Comparison of ENCODE assay signal across 26 mouse cellular contexts in genomic region chr2:125255886-125256285, GRCm38 (mm10). TPM values are rescaled to one million over a fixed set of nuclear protein-coding genes. Genes with fewer than 3 reads are reported as not detected.
DNase-seq lines count a peak whose midpoint lies in the region; ATAC-seq and TF ChIP-seq lines count a peak whose summit lies in the region.
"Had no signal": no experiment of that assay in that cellular context is flagged by ENCODE, and none has a peak within 500 bp of the region (broad histone marks: within the 10 kb centered on the region; RNA-seq: fewer than 3 reads in every experiment).

No protein-coding gene starts in this region.

- no peaks in the 10 kb centered on the region for H3K27me3 ChIP-seq in stomach, embryonic 16.5 days (ENCODE audit: control insufficient read depth, insufficient read depth, low read length)
- no peaks in the 10 kb centered on the region for H3K27me3 ChIP-seq in stomach, postnatal 0 days (ENCODE audit: control insufficient read depth, insufficient read depth, low read length)
- H3K27me3 ChIP-seq in hindbrain, embryonic 12.5 days, result no peaks in the 10 kb centered on the region
- H3K27me3 ChIP-seq: embryonic facial prominence, embryonic 13.5 days; embryonic facial prominence, embryonic 15.5 days; forebrain, embryonic 12.5 days had no signal

- H3K4me3 ChIP-seq in stomach, embryonic 16.5 days (replicated peaks; ENCODE audit: low read length), result no peak overlapping the region
- no peak overlapping the region for H3K4me3 ChIP-seq in stomach, postnatal 0 days (ENCODE audit: low read depth, low read length)
- H3K4me3 ChIP-seq in ES-E14 (ENCODE audit: insufficient read depth in 1 of 2, low read depth in 1 of 2, low read length in 2 of 2, poor library complexity in 1 of 2, severe bottlenecking in 1 of 2), result no peak overlapping the region
- no peak overlapping the region for H3K4me3 ChIP-seq in hindbrain, embryonic 12.5 days
- H3K4me3 ChIP-seq: embryonic facial prominence, embryonic 13.5 days; embryonic facial prominence, embryonic 15.5 days; erythroblast, embryonic 14.5 days; forebrain, embryonic 10.5 days; forebrain, embryonic 12.5 days had no signal

- no peak for TF ChIP-seq EP300 in stomach, postnatal 0 days (optimal IDR thresholded peaks at IDR 0.05)

- peak overlapping the region; percentile 42; the same call in 1 of the 2 replicates for H3K27ac ChIP-seq in stomach, embryonic 16.5 days (ENCODE audit: low read length)
- H3K27ac ChIP-seq in stomach, postnatal 0 days (replicated peaks), result no peak overlapping the region
- peak overlapping the region; percentile 55; the same call in 1 of the 2 replicates for H3K27ac ChIP-seq in ES-E14 (ENCODE audit: insufficient read depth, low read depth, low read length, poor library complexity, severe bottlenecking)
- H3K27ac ChIP-seq in hindbrain, embryonic 12.5 days, result no peak overlapping the region
- H3K27ac ChIP-seq: embryonic facial prominence, embryonic 13.5 days; embryonic facial prominence, embryonic 15.5 days; forebrain, embryonic 10.5 days; forebrain, embryonic 12.5 days had no signal

- no peak for TF ChIP-seq CTCF in stomach, postnatal 0 days (IDR thresholded peaks at IDR 0.05; ENCODE audit: low read depth)

- no peak overlapping the region for H3K9ac ChIP-seq in stomach, embryonic 16.5 days (ENCODE audit: low read length)
- no peak overlapping the region for H3K9ac ChIP-seq in stomach, postnatal 0 days (ENCODE audit: low read length)
- no peak overlapping the region; the same call in 1 of the 2 replicates for H3K9ac ChIP-seq in ES-E14 (ENCODE audit: insufficient read depth, low read depth, low read length, poor library complexity, severe bottlenecking)
- no peak overlapping the region for H3K9ac ChIP-seq in hindbrain, embryonic 12.5 days
- H3K9ac ChIP-seq: embryonic facial prominence, embryonic 13.5 days; embryonic facial prominence, embryonic 15.5 days; forebrain, embryonic 12.5 days had no signal

- no peak for ATAC-seq in stomach, embryonic 16.5 days (ENCODE audit: insufficient read depth, low FRiP score)
- no peak for ATAC-seq in stomach, postnatal 0 days (ENCODE audit: low FRiP score, low TSS enrichment)
- ATAC-seq in hindbrain, embryonic 12.5 days (ENCODE audit: low FRiP score), result no peak
- ATAC-seq: CD4-positive, CD25-positive, alpha-beta regulatory T cell, adult 4 months; forebrain, embryonic 14.5 days; forebrain, embryonic 16.5 days had no signal

- no peak overlapping the region for H3K4me2 ChIP-seq in stomach, embryonic 16.5 days (ENCODE audit: low read depth, low read length)
- H3K4me2 ChIP-seq in stomach, postnatal 0 days (replicated peaks; ENCODE audit: low read depth), result no peak overlapping the region
- no peak overlapping the region for H3K4me2 ChIP-seq in hindbrain, embryonic 12.5 days (replicated peaks)
- H3K4me2 ChIP-seq: embryonic facial prominence, embryonic 13.5 days; embryonic facial prominence, embryonic 15.5 days; forebrain, embryonic 12.5 days had no signal

- H3K9me3 ChIP-seq in stomach, embryonic 16.5 days (replicated peaks; ENCODE audit: control insufficient read depth, low read length), result 0 out of 2 replicates have a peak, but pooled peaks cover 7% of the 10 kb centered on the region
- H3K9me3 ChIP-seq in stomach, postnatal 0 days (ENCODE audit: control insufficient read depth, low read length), result no peaks in the 10 kb centered on the region
- no peaks in the 10 kb centered on the region for H3K9me3 ChIP-seq in ES-E14 (ENCODE audit: control insufficient read depth, insufficient read depth, low read depth, low read length)
- no peaks in the 10 kb centered on the region for H3K9me3 ChIP-seq in hindbrain, embryonic 12.5 days (replicated peaks)
- H3K9me3 ChIP-seq: embryonic facial prominence, embryonic 15.5 days had no signal

- in situ Hi-C loops in ES-E14 (cut with MboI; ENCODE audit: low sequenced_read_pairs in 2 of 2, unreplicated experiment in 2 of 2), result no loop called here

- H3K4me1 ChIP-seq in stomach, embryonic 16.5 days (ENCODE audit: control insufficient read depth, insufficient read depth, low read length), result no peaks in the 10 kb centered on the region
- H3K4me1 ChIP-seq in stomach, postnatal 0 days (replicated peaks; ENCODE audit: control insufficient read depth, insufficient read depth), result no peaks in the 10 kb centered on the region
- H3K4me1 ChIP-seq in ES-E14 (ENCODE audit: control insufficient read depth in 2 of 2, insufficient read depth in 2 of 2, low read length in 2 of 2, poor library complexity in 1 of 2), result peaks cover 0 to 2% of the 10 kb centered on the region in 2 experiments; a peak in 1 of 4 replicates
- no peaks in the 10 kb centered on the region for H3K4me1 ChIP-seq in hindbrain, embryonic 12.5 days
- H3K4me1 ChIP-seq: embryonic facial prominence, embryonic 13.5 days; embryonic facial prominence, embryonic 15.5 days; forebrain, embryonic 10.5 days; forebrain, embryonic 12.5 days had no signal

- H3K36me3 ChIP-seq in stomach, embryonic 16.5 days (ENCODE audit: control insufficient read depth, insufficient read depth, low read length), result peaks cover 24% of the 10 kb centered on the region
- H3K36me3 ChIP-seq in stomach, postnatal 0 days (ENCODE audit: control insufficient read depth, insufficient read depth, low read length), result peaks cover 12% of the 10 kb centered on the region; the same call in 1 of the 2 replicates
- H3K36me3 ChIP-seq in ES-E14 (ENCODE audit: control insufficient read depth, insufficient read depth, low read length, poor library complexity, severe bottlenecking), result peaks cover 48% of the 10 kb centered on the region
- H3K36me3 ChIP-seq in hindbrain, embryonic 12.5 days, result peaks cover 44% of the 10 kb centered on the region

- peak; percentile 67 for DNase-seq in heart, adult 11 months
- no peak for DNase-seq in heart, postnatal 36 days
- no peak for DNase-seq in stomach, postnatal 0 days (ENCODE audit: low spot score)
- DNase-seq in ES-E14 (ENCODE audit: low read depth, low spot score), result no peak
- DNase-seq in left cerebral cortex, adult 8-10 months (ENCODE audit: low spot score in 2 of 2), result no peak
- DNase-seq: adrenal gland, adult 2 months; adrenal gland, postnatal 10 days; adrenal gland, postnatal 25 days; B cell, adult 2 months; cerebellum, adult 11 months; cerebellum, adult 18-20 months; cerebellum, adult 8-10 months; cerebellum, adult 9-11 months; cerebellum, postnatal 14 days; cerebellum, postnatal 36 days; embryo, embryonic 11 days had no signal

- intact Hi-C loops in heart, postnatal 36 days (cut with DNase I), result loop anchor here (10.0 kb wide), 1 partner anchor 469 kb away; the partner anchor contains the start of gene Shc4

- 35% methylated on average over 3 of the region's 3 CpGs for WGBS in stomach, embryonic 16.5 days
- WGBS in stomach, postnatal 0 days, result 33% methylated on average over 3 of the region's 3 CpGs
- WGBS in hindbrain, embryonic 12.5 days, result 83% methylated on average over 3 of the region's 3 CpGs

TF ChIP-seq in ES-E14, 5 proteins besides CTCF, POLR2A, EP300 and RAD21:
- no peak for TF ChIP-seq HCFC1 (IDR thresholded peaks at IDR 0.05; ENCODE audit: borderline replicate concordance, insufficient read depth, low read length)
- no peak for TF ChIP-seq ZNF384 (IDR thresholded peaks at IDR 0.05; ENCODE audit: low read depth, low read length)
- no peak for TF ChIP-seq ZC3H11A (IDR thresholded peaks at IDR 0.05; ENCODE audit: borderline replicate concordance, low read depth, low read length)
- no peak for TF ChIP-seq MAFK (IDR thresholded peaks at IDR 0.05; ENCODE audit: insufficient read depth, low read depth, low read length)
- TF ChIP-seq CHD2 (IDR thresholded peaks at IDR 0.05; ENCODE audit: low read depth, low read length), result no peak

RNA-seq across cellular contexts. Expression of gene Dut, which starts 8.9 kb away (rescaled TPM):
- total RNA-seq in heart, postnatal 36 days (2021), result 10 to 100 TPM; 25.7 to 28.3 TPM
- 90.3 and 97.6 TPM in 2 replicates for polyA plus RNA-seq in stomach, embryonic 16.5 days (2015; fragmentation: Nextera tagmentation; extraction: Ambion mirVana)
- 50.6 and 53.5 TPM in 2 replicates for polyA plus RNA-seq in stomach, postnatal 0 days (2015; fragmentation: Nextera tagmentation; extraction: Ambion mirVana)
- total RNA-seq in ES-E14 (2012; rRNA removed), result 123 and 158 TPM in 2 replicates
- 10 to 100 TPM; 21.4 to 27.2 (median 24.6) TPM for total RNA-seq in left cerebral cortex, adult 8-10 months (2022)
- polyA plus RNA-seq in hindbrain, embryonic 12.5 days (2016; fragmentation: Nextera tagmentation; extraction: Ambion mirVana), result 107 and 109 TPM in 2 replicates

Comparison
In these comparisons a context has a peak if more than half of its experiments do, and no peak if none do; other contexts are left out.
1. H3K27ac ChIP-seq: peak in stomach, embryonic 16.5 days (single experiment) and ES-E14 (single experiment); none in stomach, postnatal 0 days (single experiment) and hindbrain, embryonic 12.5 days (single experiment).